ENCODE assay signal across 8 mouse cellular contexts in the genomic region with DNA sequence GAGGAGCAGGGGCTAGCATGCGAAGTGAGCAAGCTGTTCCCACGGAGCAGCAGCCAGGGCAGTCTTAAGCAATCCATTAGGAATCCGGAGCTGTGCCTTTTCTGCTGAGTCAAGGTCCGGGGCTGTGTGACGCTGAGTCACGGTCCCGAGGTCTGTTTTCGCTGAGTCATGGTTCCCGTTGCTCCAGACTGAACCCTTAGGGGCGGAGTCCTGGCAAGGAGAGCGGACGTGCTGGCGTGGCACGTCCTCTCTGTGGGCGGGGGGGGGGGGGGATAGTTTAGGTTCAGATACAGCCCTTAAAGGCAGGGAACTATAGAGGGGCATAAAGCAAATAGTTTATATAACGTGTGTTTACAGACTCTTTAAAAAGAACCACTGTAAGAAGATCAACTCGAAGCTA. TPM values are rescaled to one million over a fixed set of nuclear protein-coding genes. Genes with fewer than 3 reads are reported as not detected.
DNase-seq lines count a peak whose midpoint lies in the region; ATAC-seq and TF ChIP-seq lines count a peak whose summit lies in the region.

No protein-coding gene starts in this region.

- peak overlapping the region; percentile 69 for H3K4me2 ChIP-seq in heart, embryonic 13.5 days
- H3K4me2 ChIP-seq in liver, embryonic 12.5 days, result peak overlapping the region; percentile 79
- peak overlapping the region; percentile 49 for H3K4me2 ChIP-seq in stomach, embryonic 15.5 days

- WGBS in heart, embryonic 13.5 days, result 3% methylated on average over 17 of the region's 17 CpGs
- 3% methylated on average over 17 of the region's 17 CpGs for WGBS in liver, embryonic 12.5 days (ENCODE audit: insufficient replicate concordance)
- WGBS in stomach, embryonic 15.5 days, result 2% methylated on average over 17 of the region's 17 CpGs

- H3ac ChIP-seq in C2C12 (ENCODE audit: control insufficient read depth, insufficient read length, low read depth), result peak overlapping the region; percentile 46

- no peak for TF ChIP-seq CTCF in C2C12 (IDR thresholded peaks at IDR 0.05; ENCODE audit: control insufficient read depth, insufficient read depth, insufficient read length)

- peak overlapping the region; percentile 73 for H3K9ac ChIP-seq in heart, embryonic 13.5 days
- H3K9ac ChIP-seq in liver, embryonic 12.5 days, result peak overlapping the region; percentile 78
- H3K9ac ChIP-seq in stomach, embryonic 15.5 days, result no peak overlapping the region

- DNase-seq in fat pad, adult 2 months (ENCODE audit: extremely low read depth, low read depth, low spot score), result peak; percentile 49
- DNase-seq in kidney, postnatal 10 days, result peak; percentile 96
- peak; percentile 56 to 61 for DNase-seq in natural killer cell, adult 2 months (ENCODE audit: low spot score in 2 of 2)

- no peaks in the 10 kb centered on the region for H3K9me3 ChIP-seq in heart, embryonic 13.5 days
- no peaks in the 10 kb centered on the region for H3K9me3 ChIP-seq in liver, embryonic 12.5 days (replicated peaks)
- no peaks in the 10 kb centered on the region for H3K9me3 ChIP-seq in stomach, embryonic 15.5 days

- H3K4me3 ChIP-seq in C2C12 (ENCODE audit: insufficient read depth, poor library complexity, severe bottlenecking), result no peak overlapping the region
- peak overlapping the region; percentile 30 for H3K4me3 ChIP-seq in brown adipose tissue, adult 24 weeks (ENCODE audit: insufficient read depth, low read depth, low read length)
- peak overlapping the region; percentile 47 for H3K4me3 ChIP-seq in heart, embryonic 13.5 days
- peak overlapping the region; percentile 60 for H3K4me3 ChIP-seq in liver, embryonic 12.5 days
- peak overlapping the region; percentile 23 for H3K4me3 ChIP-seq in stomach, embryonic 15.5 days (replicated peaks)

- no peaks in the 10 kb centered on the region for H3K27me3 ChIP-seq in C2C12 (ENCODE audit: control insufficient read depth, insufficient read depth, insufficient read length)
- H3K27me3 ChIP-seq in heart, embryonic 13.5 days (replicated peaks), result no peaks in the 10 kb centered on the region
- peaks cover 2% of the 10 kb centered on the region for H3K27me3 ChIP-seq in liver, embryonic 12.5 days (replicated peaks)
- H3K27me3 ChIP-seq in stomach, embryonic 15.5 days (replicated peaks), result no peaks in the 10 kb centered on the region

- peaks cover 14% of the 10 kb centered on the region for H3K4me1 ChIP-seq in brown adipose tissue, adult 24 weeks (ENCODE audit: control insufficient read depth, insufficient read depth, insufficient read length, low read length)
- peaks cover 20% of the 10 kb centered on the region for H3K4me1 ChIP-seq in heart, embryonic 13.5 days
- peaks cover 57% of the 10 kb centered on the region for H3K4me1 ChIP-seq in liver, embryonic 12.5 days
- peaks cover 3% of the 10 kb centered on the region; the same call in 1 of the 2 replicates for H3K4me1 ChIP-seq in stomach, embryonic 15.5 days

- no peak overlapping the region for H3K27ac ChIP-seq in brown adipose tissue, adult 24 weeks (replicated peaks; ENCODE audit: low read depth, low read length)
- H3K27ac ChIP-seq in heart, embryonic 13.5 days (replicated peaks), result peak overlapping the region; percentile 61
- peak overlapping the region; percentile 86 for H3K27ac ChIP-seq in liver, embryonic 12.5 days
- H3K27ac ChIP-seq in stomach, embryonic 15.5 days, result 0 out of 2 replicates have a peak overlapping the region, but pooled peaks have one; percentile 57

- no peaks in the 10 kb centered on the region for H3K79me2 ChIP-seq in C2C12 (ENCODE audit: control insufficient read depth, insufficient read depth)

- peak; percentile 90 for ATAC-seq in heart, embryonic 13.5 days (ENCODE audit: extremely low read depth, insufficient number of reproducible peaks, low FRiP score, low TSS enrichment)
- ATAC-seq in liver, embryonic 12.5 days, result peak; percentile 95
- peak; percentile 97 for ATAC-seq in stomach, embryonic 15.5 days (ENCODE audit: insufficient read depth, low FRiP score, low read depth)

- H3K79me3 ChIP-seq in C2C12 (ENCODE audit: low read depth), result no peaks in the 10 kb centered on the region

- no peaks in the 10 kb centered on the region for H3K36me3 ChIP-seq in C2C12 (ENCODE audit: control insufficient read depth, insufficient read depth)
- H3K36me3 ChIP-seq in heart, embryonic 13.5 days, result no peaks in the 10 kb centered on the region
- no peaks in the 10 kb centered on the region for H3K36me3 ChIP-seq in liver, embryonic 12.5 days
- H3K36me3 ChIP-seq in stomach, embryonic 15.5 days, result no peaks in the 10 kb centered on the region

TF ChIP-seq in C2C12, 6 proteins besides CTCF, POLR2A, EP300 and RAD21:
- TF ChIP-seq MAX (IDR thresholded peaks at IDR 0.05) (no peak), CEBPB (IDR thresholded peaks at IDR 0.05; ENCODE audit: low read depth) (peak; percentile 95), MYOD1 (IDR thresholded peaks at IDR 0.05; ENCODE audit: control insufficient read depth, insufficient read length, low read depth) (no peak), FOSL1 (IDR thresholded peaks at IDR 0.05; ENCODE audit: insufficient read depth, low read length, poor library complexity, severe bottlenecking) (peak; percentile 16)

RNA-seq across cellular contexts. Expression of gene Hmox1, which starts 9.6 kb away (rescaled TPM):
- polyA plus RNA-seq in C2C12 (2012; fragmentation: generic; extraction: Trizol), result 248 TPM
- polyA plus RNA-seq in brown adipose tissue, adult 24 weeks (2012; ENCODE audit: insufficient read depth, insufficient read length, missing spikeins), result 9.7 and 15.4 TPM in 2 replicates
- 32.8 and 38.1 TPM in 2 replicates for polyA plus RNA-seq in heart, embryonic 13.5 days (2015; fragmentation: Nextera tagmentation; extraction: Ambion mirVana)
- polyA plus RNA-seq in liver, embryonic 12.5 days (2016; fragmentation: Nextera tagmentation; extraction: Ambion mirVana), result 86.0 and 93.2 TPM in 2 replicates
- polyA plus RNA-seq in stomach, embryonic 15.5 days (2015; fragmentation: Nextera tagmentation; extraction: Ambion mirVana), result 25.0 and 29.0 TPM in 2 replicates

RNA-seq across cellular contexts. Expression of gene Mcm5, which starts 25.5 kb away (rescaled TPM):
- polyA plus RNA-seq in C2C12 (2012; fragmentation: generic; extraction: Trizol), result 200 TPM
- 0.71 and 0.91 TPM in 2 replicates for polyA plus RNA-seq in brown adipose tissue, adult 24 weeks (2012; ENCODE audit: insufficient read depth, insufficient read length, missing spikeins)
- 95.6 and 99.9 TPM in 2 replicates for polyA plus RNA-seq in heart, embryonic 13.5 days (2015; fragmentation: Nextera tagmentation; extraction: Ambion mirVana)
- 242 and 258 TPM in 2 replicates for polyA plus RNA-seq in liver, embryonic 12.5 days (2016; fragmentation: Nextera tagmentation; extraction: Ambion mirVana)
- polyA plus RNA-seq in stomach, embryonic 15.5 days (2015; fragmentation: Nextera tagmentation; extraction: Ambion mirVana), result 124 and 138 TPM in 2 replicates

RNA-seq across cellular contexts. Expression of gene Tom1, which starts 50.3 kb away (rescaled TPM):
- 31.4 TPM for polyA plus RNA-seq in C2C12 (2012; fragmentation: generic; extraction: Trizol)
- 21.7 and 21.8 TPM in 2 replicates for polyA plus RNA-seq in brown adipose tissue, adult 24 weeks (2012; ENCODE audit: insufficient read depth, insufficient read length, missing spikeins)
- polyA plus RNA-seq in heart, embryonic 13.5 days (2015; fragmentation: Nextera tagmentation; extraction: Ambion mirVana), result 40.0 and 44.1 TPM in 2 replicates
- polyA plus RNA-seq in liver, embryonic 12.5 days (2016; fragmentation: Nextera tagmentation; extraction: Ambion mirVana), result 14.6 and 16.1 TPM in 2 replicates
- 23.5 and 28.4 TPM in 2 replicates for polyA plus RNA-seq in stomach, embryonic 15.5 days (2015; fragmentation: Nextera tagmentation; extraction: Ambion mirVana)

Comparison
In these comparisons a context has a peak if more than half of its experiments do, and no peak if none do; other contexts are left out.
1. RNA of gene Mcm5, which starts 25.5 kb away (polyA plus RNA-seq): 242 to 258 TPM in liver, embryonic 12.5 days, 200 TPM in C2C12 (single experiment), 124 to 138 TPM in stomach, embryonic 15.5 days and 95.6 to 99.9 TPM in heart, embryonic 13.5 days; 0.71 to 0.91 TPM in brown adipose tissue, adult 24 weeks; every median in the first group is over 10 times any median in the second.
2. Peak in every context shown above with its lines, with median percentiles within 50 percentile points of each other: DNase-seq, ATAC-seq and H3K4me2 ChIP-seq.